Mouse (Mus musculus) embryo, embryonic 11.5 days (tissue): Measurements from ENCODE around the gene Lrrc9.

ENCODE experiments used
- DNase-seq: peaks from one replicate; pipeline ENCODE4 v3.0.0-alpha.2; 2012; ENCODE audit warnings: low read depth, low spot score

Gene Lrrc9

GRCm38 (mm10) chr12:72564281-72564795 is 122.7 kb downstream of the Lrrc9 start:
- no peak for DNase-seq
